Mouse (Mus musculus) liver, embryonic 14 days (tissue): ENCODE data around the gene Magoh. TPM values are rescaled to one million over a fixed set of nuclear protein-coding genes. Genes with fewer than 3 reads are reported as not detected.

Experiments used
- polyA plus RNA-seq: library from polyadenylated mRNA; depleted of rRNA; stranded (reverse); fragments of >200 nt; gene quantifications from 2 replicates; pipeline ENCODE4 v1.2.3, GENCODE M21; 2012; rRNA removed

Gene Magoh
- polyA plus RNA-seq = 106 and 108 TPM in 2 replicates

DNA sequence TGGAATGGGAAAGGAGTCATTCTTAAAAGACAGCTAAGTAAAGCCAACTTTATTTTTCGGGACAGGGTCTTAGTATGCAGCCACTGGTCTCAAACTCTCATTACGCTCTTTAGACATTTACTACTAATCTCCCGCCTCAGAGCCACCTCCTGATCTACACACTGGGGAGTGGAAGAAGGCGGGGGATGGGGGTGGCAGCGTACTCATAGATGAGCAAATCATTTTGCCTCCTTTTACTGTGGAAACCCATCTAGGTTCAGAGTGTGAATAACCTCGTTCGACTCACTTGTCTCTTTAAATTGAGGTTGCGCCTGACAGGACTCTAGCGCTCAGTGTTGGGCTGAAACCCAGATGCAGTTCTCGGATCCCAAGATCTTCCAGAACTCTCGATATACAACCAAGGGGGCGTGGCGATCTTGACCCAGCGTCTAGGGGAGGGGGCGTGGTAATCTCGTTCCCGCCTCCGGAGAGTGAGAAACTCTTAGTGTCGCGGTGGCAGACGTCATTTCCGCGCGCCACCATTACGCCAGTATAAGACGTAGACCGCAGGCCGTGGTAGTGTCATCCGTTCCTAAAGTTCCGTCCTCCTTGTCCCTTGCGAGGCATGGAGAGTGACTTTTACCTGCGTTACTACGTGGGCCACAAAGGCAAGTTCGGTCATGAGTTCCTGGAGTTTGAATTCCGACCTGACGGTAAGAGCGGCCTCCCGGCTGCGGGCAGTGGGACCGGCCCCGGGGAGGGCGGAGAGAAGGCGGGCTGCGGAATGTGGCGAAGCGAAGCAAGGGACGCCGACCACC lies at the start of gene Magoh:
Gene Magoh, plus strand, starts transcription at position 502 of the 797 bp plus-strand sequence.

DNA sequence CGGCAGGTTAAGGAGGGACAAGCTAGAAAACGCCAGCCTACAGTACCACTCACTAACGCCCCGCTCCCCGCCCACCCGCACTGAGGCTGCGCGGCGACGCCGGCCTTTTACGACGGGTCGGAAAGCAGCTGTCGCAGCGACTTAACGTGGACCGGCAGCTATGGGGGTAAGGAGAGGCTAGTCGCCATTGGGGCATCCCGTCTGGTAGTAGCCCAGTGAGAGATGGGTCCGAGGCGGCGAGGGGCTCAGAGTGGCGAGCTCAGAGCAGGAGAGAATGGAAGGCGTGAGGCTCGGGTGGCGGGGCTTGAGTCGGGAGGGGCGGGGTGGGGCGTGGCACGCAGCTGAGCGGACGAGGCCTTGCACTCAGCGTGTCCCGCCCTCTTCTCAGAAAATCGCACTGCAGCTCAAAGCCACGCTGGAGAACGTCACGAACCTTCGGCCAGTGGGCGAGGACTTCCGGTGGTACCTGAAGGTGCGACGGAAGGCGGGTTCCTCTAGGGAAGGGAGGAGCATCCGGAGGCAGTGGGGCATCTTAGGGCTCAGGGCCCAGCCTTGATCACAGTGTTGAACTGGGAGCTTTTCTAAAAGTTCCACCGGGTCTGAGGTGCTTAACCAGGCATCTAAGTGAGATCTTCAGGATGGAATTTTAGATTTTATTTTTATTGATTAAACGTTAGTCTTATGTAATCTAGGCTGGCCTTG lies 10.3 kb downstream of the Magoh start, which contains the start of gene 0610037L13Rik:
Gene 0610037L13Rik, plus strand, starts transcription at position 83 of the 702 bp plus-strand sequence.

DNA sequence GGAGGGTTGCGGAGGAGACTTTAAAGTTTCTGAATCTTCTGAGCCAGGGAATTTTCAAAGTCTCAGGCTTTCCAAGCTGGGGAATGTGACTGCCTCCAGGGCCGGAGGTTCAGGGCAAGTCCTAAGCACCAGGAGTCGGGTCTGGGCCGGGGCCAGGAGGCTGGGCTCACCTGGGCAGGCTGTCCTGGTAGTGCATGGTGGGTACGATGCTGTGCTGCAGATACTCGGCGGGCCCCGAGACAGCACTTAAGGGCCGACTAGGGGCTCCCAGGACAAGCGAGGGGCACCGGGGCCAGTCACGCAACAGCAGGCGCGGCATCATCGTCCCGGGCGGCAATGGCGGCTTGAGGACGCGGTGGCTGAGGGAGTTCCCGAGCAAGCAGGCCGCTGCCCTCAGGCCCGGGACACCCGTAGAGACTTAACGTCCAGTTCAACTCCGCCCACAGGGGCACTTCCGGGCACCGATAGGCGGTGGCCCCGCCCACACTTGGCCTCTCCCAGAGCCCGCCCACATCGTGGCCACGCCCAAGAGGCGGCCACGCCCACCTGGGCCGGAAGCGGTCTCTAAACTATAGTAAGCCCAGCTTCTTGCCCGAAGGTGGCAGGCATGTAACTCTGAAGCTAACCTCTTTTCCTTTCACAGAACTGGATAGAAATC lies 43.7 kb downstream of the Magoh start, which contains the start of gene Cpt2:
Gene Cpt2, minus strand, starts transcription at position 466 of the 658 bp plus-strand sequence.

Other genes with a start within 250 kb of the Magoh start
- 0.03 TPM in 1 of 2 replicates, not detected in the other for gene Dmrtb1, start 195.5 kb upstream of the Magoh start, polyA plus RNA-seq
- 4.6 and 4.9 TPM in 2 replicates for gene Lrp8, start 77.5 kb upstream of the Magoh start, polyA plus RNA-seq
- gene 0610037L13Rik, start 10.1 kb downstream of the Magoh start, polyA plus RNA-seq = 34.1 and 34.9 TPM in 2 replicates
- 19.5 and 24.9 TPM in 2 replicates for gene Cpt2, start 43.9 kb downstream of the Magoh start, polyA plus RNA-seq
- 0.02 TPM in 1 of 2 replicates, not detected in the other for gene Slc1a7, start 88.6 kb downstream of the Magoh start, polyA plus RNA-seq
- 0.55 and 0.69 TPM in 2 replicates for gene Podn, start 216.7 kb downstream of the Magoh start, polyA plus RNA-seq